Mouse (Mus musculus) MN1 (cell line): ENCODE data around the gene Ripor1.
"Not testable (repeated sequence)": the region's sequence is repeated elsewhere in the genome, so short reads cannot be mapped to it uniquely, and the experiment has no call there.

Experiments
- DNase-seq: peaks from one replicate; pipeline ENCODE4 v3.0.0-alpha.2; 2016; ENCODE audit warnings: low spot score

The Ripor1 gene

GRCm38 (mm10) chr8:105604804-105605381 lies at the start of gene Ripor1:
Gene Ripor1, plus strand, starts transcription at chr8:105605255.
- peak; percentile 84 for DNase-seq

- DNase-seq: no peak
Observed at GRCm38 (mm10) chr8:105562863-105563262, 42.2 kb upstream of the Ripor1 start.

- no peak for DNase-seq
Observed at GRCm38 (mm10) chr8:105563871-105564270, 41.2 kb upstream of the Ripor1 start.

- DNase-seq: not testable (repeated sequence)
Observed at GRCm38 (mm10) chr8:105564573-105565229, 40.4 kb upstream of the Ripor1 start.

- peak; percentile 58 for DNase-seq
Observed at GRCm38 (mm10) chr8:105565401-105565881, 39.6 kb upstream of the Ripor1 start.

- DNase-seq: peak; percentile 100
Observed at GRCm38 (mm10) chr8:105565952-105566702, 38.9 kb upstream of the Ripor1 start, which contains the start of gene Atp6v0d1. Gene Atp6v0d1, minus strand, starts transcription at chr8:105566047.

- DNase-seq: peak; percentile 48
Observed at GRCm38 (mm10) chr8:105566703-105567595, 38.1 kb upstream of the Ripor1 start.

GRCm38 (mm10) chr8:105571810-105572209 lies 33.2 kb upstream of the Ripor1 start:
- no peak for DNase-seq

- DNase-seq: peak; percentile 75
Observed at GRCm38 (mm10) chr8:105573427-105573826, 31.6 kb upstream of the Ripor1 start.

- no peak for DNase-seq
Observed at GRCm38 (mm10) chr8:105574741-105575140, 30.3 kb upstream of the Ripor1 start.

- no peak for DNase-seq
Observed at GRCm38 (mm10) chr8:105575538-105575937, 29.5 kb upstream of the Ripor1 start.

GRCm38 (mm10) chr8:105579719-105580118 lies 25.3 kb upstream of the Ripor1 start:
- no peak for DNase-seq

GRCm38 (mm10) chr8:105592431-105592830 lies 12.6 kb upstream of the Ripor1 start:
- DNase-seq: no peak

- peak; percentile 92 for DNase-seq
Observed at GRCm38 (mm10) chr8:105593859-105594258, 11.2 kb upstream of the Ripor1 start.

- no peak for DNase-seq
Observed at GRCm38 (mm10) chr8:105594451-105595242, 10.4 kb upstream of the Ripor1 start.

GRCm38 (mm10) chr8:105596362-105597034 lies 8.6 kb upstream of the Ripor1 start:
- peak; percentile 68 for DNase-seq

GRCm38 (mm10) chr8:105598777-105599176 lies 6.3 kb upstream of the Ripor1 start:
- DNase-seq: no peak

GRCm38 (mm10) chr8:105601301-105601700 lies 3.8 kb upstream of the Ripor1 start:
- DNase-seq: peak; percentile 54

GRCm38 (mm10) chr8:105602540-105602939 lies 2.5 kb upstream of the Ripor1 start:
- DNase-seq: not testable (repeated sequence)

- peak; percentile 60 for DNase-seq
Observed at GRCm38 (mm10) chr8:105605491-105606188, 585 bp downstream of the Ripor1 start.
